Mouse (Mus musculus): ENCODE results near the gene Eif2d. TPM values are rescaled to one million over a fixed set of nuclear protein-coding genes. Genes with fewer than 3 reads are reported as not detected.

Gene Eif2d
- polyA plus RNA-seq, 1 experiment from 2014 or later, result 58.4 TPM

DNA sequence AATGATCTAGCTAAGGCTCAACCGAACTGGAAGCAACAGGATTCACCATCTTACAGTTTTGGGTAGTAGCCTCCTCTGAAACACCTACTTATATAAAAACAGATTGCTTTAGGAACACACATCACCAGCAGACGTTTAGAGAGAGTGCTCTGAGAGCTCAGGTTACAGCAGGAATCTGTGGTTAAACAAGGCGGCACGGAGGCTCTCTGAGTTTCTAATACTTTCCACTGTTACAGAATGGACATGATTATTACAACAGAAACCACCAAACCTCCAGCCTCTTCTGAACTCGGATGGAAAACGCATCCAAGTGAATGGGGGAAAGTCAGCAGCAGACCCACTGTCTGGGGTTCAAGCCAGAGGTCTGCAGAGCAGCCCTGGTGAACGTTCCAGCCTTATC, 83.1 kb downstream of the Eif2d start:
- H3K27me3 ChIP-seq, result no peaks in the 10 kb centered on the region
- ATAC-seq (replicated peaks), result no peak
- no peaks in the 10 kb centered on the region for H3K36me3 ChIP-seq
- WGBS, result 75% methylated on average over 7 of the region's 7 CpGs
- H3K4me3 ChIP-seq, result no peak overlapping the region
- H3K4me2 ChIP-seq (replicated peaks), result no peak overlapping the region
- peaks cover 6% of the 10 kb centered on the region; the same call in 1 of the 2 replicates for H3K4me1 ChIP-seq
- no peaks in the 10 kb centered on the region for H3K9me3 ChIP-seq
- no peak overlapping the region for H3K9ac ChIP-seq (replicated peaks)
- H3K27ac ChIP-seq (replicated peaks), result no peak overlapping the region

Other genes with a start within 250 kb of the Eif2d start
- gene Il20, start 241.7 kb upstream of the Eif2d start, polyA plus RNA-seq (2015; fragmentation: Nextera tagmentation; extraction: Ambion mirVana), result not detected in 2 replicates
- gene Il19, start 213.1 kb upstream of the Eif2d start, polyA plus RNA-seq (2015; fragmentation: Nextera tagmentation; extraction: Ambion mirVana), result not detected in 2 replicates
- not detected in 2 replicates for gene Il10, start 133.3 kb upstream of the Eif2d start, polyA plus RNA-seq (2015; fragmentation: Nextera tagmentation; extraction: Ambion mirVana)
- 23.8 and 26.9 TPM in 2 replicates for gene Mapkapk2, start 55.4 kb upstream of the Eif2d start, polyA plus RNA-seq (2015; fragmentation: Nextera tagmentation; extraction: Ambion mirVana)
- 17.9 and 20.8 TPM in 2 replicates for gene Dyrk3, start 14.8 kb upstream of the Eif2d start, polyA plus RNA-seq (2015; fragmentation: Nextera tagmentation; extraction: Ambion mirVana)
- 1.2 and 1.8 TPM in 2 replicates for gene Rassf5, start 92.1 kb downstream of the Eif2d start, polyA plus RNA-seq (2015; fragmentation: Nextera tagmentation; extraction: Ambion mirVana)
- 0.42 and 0.67 TPM in 2 replicates for gene Ikbke, start 126.4 kb downstream of the Eif2d start, polyA plus RNA-seq (2015; fragmentation: Nextera tagmentation; extraction: Ambion mirVana)